Mouse (Mus musculus): ENCODE measurements around the gene Mindy1. TPM values are rescaled to one million over a fixed set of nuclear protein-coding genes. Genes with fewer than 3 reads are reported as not detected.

The Mindy1 gene
- total and polyA plus RNA-seq, 3 experiments, result 5.0 to 14.4 (median 5.4) TPM

DNA sequence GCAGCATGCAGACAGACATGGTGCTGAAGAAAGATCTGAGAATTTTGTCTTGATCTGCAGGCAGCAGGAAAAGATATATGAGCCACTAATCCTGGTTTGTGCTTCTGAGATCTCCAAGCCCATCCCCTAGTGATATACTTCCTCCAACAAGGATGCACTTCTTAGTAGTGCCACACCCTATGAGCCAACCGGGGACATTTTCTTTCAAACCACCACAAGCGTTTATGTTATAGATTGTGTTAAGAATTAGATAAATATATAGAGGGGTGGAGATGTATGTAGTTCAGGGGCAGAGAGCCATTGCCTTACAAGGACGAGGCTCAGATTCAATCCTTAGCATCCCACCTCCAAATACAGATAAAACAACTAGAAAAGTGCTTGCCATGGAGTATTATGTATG lies 29.4 kb downstream of the Mindy1 start:
- peaks cover 7 to 24% of the 10 kb centered on the region in 2 experiments for H3K4me1 ChIP-seq (ENCODE audit: control insufficient read depth in 1 of 2, insufficient read depth in 2 of 2)

GRCm38 (mm10) chr3:95310968-95311882 lies 30.1 kb downstream of the Mindy1 start:
- peak overlapping the region; percentile 58 for H3K9ac ChIP-seq (ENCODE audit: insufficient read depth, low read depth)
- H3K27me3 ChIP-seq (replicated peaks), result no peaks in the 10 kb centered on the region
- dilution Hi-C loops (cut with MboI; ENCODE audit: extremely low pct_ligation_motif_present, extremely low pct_unique_long_range_greater_than_20kb, low sequenced_read_pairs), result no loop called here
- peak; percentile 68 for DNase-seq (ENCODE audit: extremely low read depth)
- no peaks in the 10 kb centered on the region for H3K9me3 ChIP-seq (replicated peaks; ENCODE audit: low read length)
- peaks cover 12% of the 10 kb centered on the region for H3K79me2 ChIP-seq (replicated peaks; ENCODE audit: control insufficient read depth, extremely low read depth, insufficient read depth, poor library complexity, severe bottlenecking)
- no peak overlapping the region for H3K4me3 ChIP-seq (replicated peaks in 1 of 3; ENCODE audit: low read depth in 2 of 3, low read length in 2 of 3, poor library complexity in 1 of 3)
- H3K4me1 ChIP-seq (ENCODE audit: control insufficient read depth in 1 of 2, insufficient read depth in 2 of 2), result peaks cover 7 to 24% of the 10 kb centered on the region in 2 experiments
- in situ Hi-C loops (cut with MboI; ENCODE audit: low pct_ligation_motif_present, low pct_unique_long_range_greater_than_20kb, low sequenced_read_pairs), result no loop called here
- H3K4me2 ChIP-seq (ENCODE audit: insufficient read depth, low read depth, poor library complexity, severe bottlenecking), result peak overlapping the region; percentile 40
- H3K36me3 ChIP-seq (replicated peaks in 1 of 2; ENCODE audit: control insufficient read depth in 1 of 2, insufficient read depth in 1 of 2, low read length in 1 of 2), result peaks cover 0 to 9% of the 10 kb centered on the region in 2 experiments
- peak overlapping the region; percentile 90 for H3K27ac ChIP-seq (ENCODE audit: insufficient read depth, low read depth)
- TF ChIP-seq E2F4 (IDR thresholded peaks at IDR 0.05; ENCODE audit: insufficient replicate concordance, low read depth, low read length), result no peak
- no peak for TF ChIP-seq USF1 (IDR thresholded peaks at IDR 0.05; ENCODE audit: low read depth, low read length)
- TF ChIP-seq CHD1 (IDR thresholded peaks at IDR 0.05; ENCODE audit: low read depth, low read length), result peak; percentile 62; the same call in 1 of the 2 replicates
- peak; percentile 68 for TF ChIP-seq SMC3 (IDR thresholded peaks at IDR 0.05; ENCODE audit: low read depth, low read length)
- TF ChIP-seq MAFK (IDR thresholded peaks at IDR 0.05; ENCODE audit: insufficient replicate concordance, low read length), result no peak
- no peak for TF ChIP-seq ETS1 (conservative IDR thresholded peaks at IDR 0.05; ENCODE audit: low read depth, low read length)
- TF ChIP-seq MEF2A (IDR thresholded peaks at IDR 0.05; ENCODE audit: borderline replicate concordance, low read depth, low read length), result 0 out of 2 replicates have a peak, but pooled peaks have one; percentile 43
- TF ChIP-seq ZKSCAN1 (IDR thresholded peaks at IDR 0.05; ENCODE audit: borderline replicate concordance, low read depth, low read length), result no peak
- TF ChIP-seq POLR2AphosphoS2 (IDR thresholded peaks at IDR 0.05; ENCODE audit: low read depth, low read length), result no peak
- no peak for TF ChIP-seq RCOR1 (conservative IDR thresholded peaks at IDR 0.05; ENCODE audit: low read depth, low read length)
- no peak for TF ChIP-seq SIN3A (IDR thresholded peaks at IDR 0.05; ENCODE audit: low read length)
- no peak for TF ChIP-seq EP300 (IDR thresholded peaks at IDR 0.05; ENCODE audit: low read length)
- TF ChIP-seq GABPA (IDR thresholded peaks at IDR 0.05; ENCODE audit: insufficient replicate concordance, low read depth, low read length), result no peak
- TF ChIP-seq NELFE (IDR thresholded peaks at IDR 0.05; ENCODE audit: low read depth, low read length), result peak; percentile 67; the same call in 1 of the 2 replicates
- TF ChIP-seq KAT2A (IDR thresholded peaks at IDR 0.05; ENCODE audit: insufficient replicate concordance, low read length), result no peak
- TF ChIP-seq TBP (conservative IDR thresholded peaks at IDR 0.05; ENCODE audit: low read depth, low read length), result 0 out of 2 replicates have a peak, but pooled peaks have one; percentile 5
- TF ChIP-seq IRF4 (IDR thresholded peaks at IDR 0.05; ENCODE audit: low read depth, low read length), result peak; percentile 40; the same call in 1 of the 2 replicates
- TF ChIP-seq CHD2 (IDR thresholded peaks at IDR 0.05; ENCODE audit: low read length), result no peak
- TF ChIP-seq JUND (conservative IDR thresholded peaks at IDR 0.05; ENCODE audit: low read depth, low read length), result 0 out of 2 replicates have a peak, but pooled peaks have one; percentile 23
- TF ChIP-seq TCF12 (IDR thresholded peaks at IDR 0.05; ENCODE audit: low read depth, low read length), result peak; percentile 26; the same call in 1 of the 2 replicates
- TF ChIP-seq JUN (IDR thresholded peaks at IDR 0.05; ENCODE audit: insufficient read depth, low read depth, low read length), result no peak
- no peak for TF ChIP-seq NRF1 (IDR thresholded peaks at IDR 0.05; ENCODE audit: low read depth, low read length)
- peak; percentile 25 for TF ChIP-seq MYC (IDR thresholded peaks at IDR 0.05; ENCODE audit: low read depth, low read length)
- TF ChIP-seq ZC3H11A (IDR thresholded peaks at IDR 0.05; ENCODE audit: low read depth, low read length), result 0 out of 2 replicates have a peak, but pooled peaks have one; percentile 7
- 0 out of 2 replicates have a peak, but pooled peaks have one; percentile 8 for TF ChIP-seq ELF1 (IDR thresholded peaks at IDR 0.05; ENCODE audit: low read depth, low read length)
- no peak for TF ChIP-seq ZMIZ1 (IDR thresholded peaks at IDR 0.05; ENCODE audit: low read depth, low read length)
- peak; percentile 76; the same call in 1 of the 2 replicates for TF ChIP-seq MAX (IDR thresholded peaks at IDR 0.05; ENCODE audit: low read length)

More for the DNA sequence above, 29.4 kb downstream of the Mindy1 start:
- dilution Hi-C loops (cut with MboI; ENCODE audit: extremely low pct_ligation_motif_present, extremely low pct_unique_long_range_greater_than_20kb, low sequenced_read_pairs) (no loop called here), in situ Hi-C loops (cut with MboI; ENCODE audit: low pct_ligation_motif_present, low pct_unique_long_range_greater_than_20kb, low sequenced_read_pairs) (no loop called here)
- no peak overlapping the region for H3K4me3 ChIP-seq (replicated peaks in 1 of 3; ENCODE audit: low read depth in 2 of 3, low read length in 2 of 3, poor library complexity in 1 of 3)
- TF ChIP-seq GABPA (IDR thresholded peaks at IDR 0.05; ENCODE audit: insufficient replicate concordance, low read depth, low read length) (no peak), NRF1 (IDR thresholded peaks at IDR 0.05; ENCODE audit: low read depth, low read length) (no peak), POLR2A (IDR thresholded peaks at IDR 0.05; ENCODE audit: low read depth, low read length) (no peak), E2F4 (IDR thresholded peaks at IDR 0.05; ENCODE audit: insufficient replicate concordance, low read depth, low read length) (no peak), MYC (IDR thresholded peaks at IDR 0.05; ENCODE audit: low read depth, low read length) (no peak), KAT2A (IDR thresholded peaks at IDR 0.05; ENCODE audit: insufficient replicate concordance, low read length) (no peak)
- H3K79me2 ChIP-seq (replicated peaks; ENCODE audit: control insufficient read depth, extremely low read depth, insufficient read depth, poor library complexity, severe bottlenecking), result peaks cover 5% of the 10 kb centered on the region
- H3K9me3 ChIP-seq (replicated peaks; ENCODE audit: low read length), result no peaks in the 10 kb centered on the region
- DNase-seq (ENCODE audit: extremely low read depth), result no peak
- no peak overlapping the region for H3K27ac ChIP-seq (ENCODE audit: insufficient read depth, low read depth)
- peaks cover 0 to 16% of the 10 kb centered on the region in 2 experiments for H3K36me3 ChIP-seq (replicated peaks in 1 of 2; ENCODE audit: control insufficient read depth in 1 of 2, insufficient read depth in 1 of 2, low read length in 1 of 2)
- no peak overlapping the region for H3K9ac ChIP-seq (ENCODE audit: insufficient read depth, low read depth)
- H3K27me3 ChIP-seq (replicated peaks), result no peaks in the 10 kb centered on the region
- no peak overlapping the region for H3K4me2 ChIP-seq (ENCODE audit: insufficient read depth, low read depth, poor library complexity, severe bottlenecking)
